Mouse (Mus musculus): ENCODE data around the gene 2700081O15Rik. TPM values are rescaled to one million over a fixed set of nuclear protein-coding genes. Genes with fewer than 3 reads are reported as not detected.
A peak's percentile ranks its signal among the peaks of the same experiment; 100 is the strongest.

The 2700081O15Rik gene
- total RNA-seq, 2 experiments from 2014 or later = 17.1 to 20.0 TPM

DNA sequence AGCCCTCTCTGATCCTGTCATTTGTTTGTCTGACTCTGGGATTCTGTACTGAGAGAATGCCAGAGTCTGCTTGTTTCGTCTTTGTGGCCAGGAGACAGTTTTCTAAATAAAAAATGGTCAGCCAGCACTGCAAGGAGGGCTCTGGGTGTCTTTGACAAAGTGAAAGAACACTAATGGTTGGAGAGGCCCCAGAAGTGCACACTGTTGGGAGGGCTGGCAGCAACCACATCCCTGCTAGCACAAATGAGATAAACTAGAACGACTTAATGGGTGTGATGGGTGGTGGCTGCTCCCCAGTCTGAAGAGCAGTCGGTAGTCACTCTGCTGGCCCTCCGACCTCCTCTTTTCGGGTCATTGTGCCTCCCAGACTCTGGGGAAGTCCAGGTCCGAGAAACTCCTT, 1.7 kb downstream of the 2700081O15Rik start:
- no peak for DNase-seq (ENCODE audit: low spot score in 2 of 2)

DNA sequence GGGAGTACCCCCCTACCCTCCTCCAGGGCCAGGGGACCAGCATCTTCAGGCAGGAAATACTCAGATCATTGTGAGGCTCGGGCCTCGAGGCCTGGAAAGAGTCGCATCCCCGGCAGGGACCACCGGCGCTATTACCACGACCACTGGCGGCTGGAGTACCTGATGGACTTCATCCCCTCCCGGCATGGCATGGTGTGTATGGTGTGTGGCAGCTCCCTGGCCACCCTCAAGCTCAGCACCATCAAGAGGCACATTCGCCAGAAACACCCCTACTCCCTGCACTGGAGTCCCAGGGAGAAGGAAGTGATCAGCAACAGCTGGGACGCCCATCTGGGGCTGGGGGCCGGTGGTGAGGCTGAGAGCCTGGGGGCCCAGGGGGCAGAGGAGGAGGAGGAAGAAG, 2.7 kb downstream of the 2700081O15Rik start:
- no peak for DNase-seq (ENCODE audit: low spot score in 2 of 2)

DNA sequence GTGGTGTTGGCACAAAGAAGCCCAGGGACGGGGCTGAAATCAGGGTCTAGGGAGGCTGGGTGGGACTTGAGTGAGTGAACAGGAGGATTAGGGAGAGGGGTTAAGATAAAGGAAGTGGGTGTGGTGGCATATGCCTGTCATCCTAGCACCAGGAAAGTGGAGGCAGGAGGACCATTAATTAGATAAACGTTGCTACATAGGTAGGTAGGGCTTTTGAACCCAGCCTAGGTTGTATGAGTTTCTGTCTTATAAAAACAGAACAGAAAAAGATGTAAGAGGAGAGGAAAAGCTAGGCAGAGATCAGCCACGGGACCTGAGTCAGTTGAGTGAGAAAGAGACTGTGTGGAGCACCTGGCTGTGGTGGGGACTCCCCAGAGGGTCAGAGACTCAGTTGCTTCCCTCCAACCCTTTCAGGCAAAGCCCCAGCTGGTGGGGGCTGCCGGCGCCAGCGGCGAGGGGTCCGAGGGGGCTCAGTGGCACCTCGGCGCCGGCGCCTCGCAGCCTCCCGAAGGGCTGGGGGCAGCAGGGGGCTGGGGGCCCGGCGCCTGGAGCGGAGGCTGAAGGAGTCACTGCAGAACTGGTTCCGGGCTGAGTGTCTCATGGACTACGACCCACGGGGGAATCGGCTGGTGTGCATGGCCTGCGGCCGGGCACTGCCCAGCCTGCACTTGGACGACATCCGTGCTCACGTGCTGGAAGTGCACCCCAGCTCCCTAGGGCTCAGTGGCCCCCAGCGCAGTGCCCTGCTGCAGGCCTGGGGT, 3.6 kb downstream of the 2700081O15Rik start:
- DNase-seq (ENCODE audit: low spot score in 2 of 2) = peak in 1 of 2 experiments; percentile 28

DNA sequence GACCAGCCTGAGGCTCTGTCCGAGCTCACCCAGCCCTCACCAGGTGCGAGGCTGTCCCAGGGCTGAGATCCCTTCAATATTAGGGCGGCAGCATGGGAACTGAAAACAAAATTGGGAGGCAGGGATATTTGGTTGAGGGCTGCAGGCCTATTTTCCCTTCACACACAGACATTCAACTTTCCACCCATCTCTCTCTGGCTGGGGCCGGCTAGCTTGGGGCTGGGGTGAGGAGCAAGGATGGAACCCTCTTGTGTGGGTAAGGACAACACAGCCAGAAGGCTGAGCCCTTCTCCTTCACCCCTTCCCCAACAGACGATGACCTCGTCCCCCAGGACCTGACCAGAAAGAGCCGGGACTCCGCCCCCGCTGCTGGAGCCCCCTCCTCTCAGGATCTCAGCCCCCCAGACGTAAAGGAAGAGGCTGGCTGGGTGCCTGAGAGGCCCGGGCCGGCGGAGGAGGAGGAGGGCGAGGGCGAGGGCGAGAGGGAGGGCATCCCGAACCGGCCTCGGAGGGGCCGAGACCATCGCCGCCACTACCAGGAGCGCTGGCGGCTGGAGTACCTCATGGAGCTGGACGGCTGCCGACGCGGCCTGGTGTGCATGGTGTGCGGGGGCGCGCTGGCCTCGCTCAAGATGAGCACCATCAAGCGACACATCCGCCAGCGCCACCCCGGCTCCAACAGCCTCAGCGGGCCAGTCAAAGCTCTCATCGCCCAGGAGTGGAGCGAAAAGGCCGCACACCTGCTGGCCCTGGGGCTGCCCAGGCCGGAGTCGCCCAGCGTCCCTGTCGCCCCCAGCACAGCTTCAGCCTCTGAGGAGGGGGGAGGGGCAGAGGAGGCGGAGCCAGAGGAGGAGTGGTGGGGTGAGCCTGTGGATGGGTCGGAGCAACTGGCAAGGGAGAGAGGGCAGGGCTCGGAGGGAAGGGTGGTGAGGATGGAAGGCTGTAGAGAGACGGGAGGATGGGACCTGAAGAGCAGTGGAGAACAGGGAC, 4.5 kb downstream of the 2700081O15Rik start:
- peak; percentile 57 to 60 for DNase-seq (ENCODE audit: low spot score in 2 of 2)

DNA sequence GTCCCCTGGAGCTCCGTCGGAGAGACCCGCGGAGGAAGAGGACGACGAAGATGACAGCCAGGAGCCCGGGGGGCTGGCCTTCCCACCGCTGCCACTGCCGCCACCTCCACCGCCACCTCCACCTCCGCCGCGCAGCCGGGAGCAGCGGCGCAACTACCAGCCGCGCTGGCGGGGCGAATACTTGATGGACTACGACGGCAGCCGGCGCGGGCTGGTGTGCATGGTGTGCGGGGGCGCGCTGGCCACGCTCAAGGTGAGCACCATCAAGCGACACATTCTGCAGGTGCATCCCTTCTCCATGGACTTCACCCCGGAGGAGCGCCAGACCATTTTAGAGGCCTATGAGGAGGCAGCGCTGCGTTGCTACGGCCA, 5.2 kb downstream of the 2700081O15Rik start:
- DNase-seq (ENCODE audit: low spot score in 2 of 2) = peak in 1 of 2 experiments; percentile 21

DNA sequence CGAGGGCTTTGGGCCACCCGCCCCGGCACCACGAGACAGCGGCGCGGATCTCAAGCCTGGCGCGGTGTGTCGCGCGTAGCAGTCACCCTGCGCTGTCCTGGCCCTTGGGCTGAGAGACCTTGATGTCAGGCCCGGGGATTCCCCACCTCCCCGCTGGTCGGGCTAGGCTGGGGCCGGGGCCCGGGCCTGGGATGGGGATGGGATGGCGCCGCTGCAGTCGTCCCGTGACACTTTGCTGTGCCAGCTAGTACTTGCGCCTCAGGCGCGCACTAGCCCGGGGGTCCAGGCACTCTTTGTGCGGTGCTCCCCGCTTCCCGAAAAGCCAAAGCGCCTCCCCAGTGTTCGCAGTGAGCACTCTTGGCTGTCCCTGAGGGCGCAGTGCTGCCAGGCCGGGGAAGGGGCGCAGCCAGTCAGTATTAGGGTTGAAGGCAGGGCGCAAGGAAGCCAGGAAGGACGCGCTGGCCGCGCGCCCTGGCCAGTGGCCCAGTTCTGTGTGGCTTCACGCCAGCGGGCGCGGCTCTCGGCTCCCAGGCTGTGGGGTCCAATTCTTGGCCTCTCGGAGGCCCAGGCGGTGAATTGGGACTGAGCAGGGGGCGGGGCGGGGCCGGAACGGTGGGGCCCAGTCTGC, 5.7 kb downstream of the 2700081O15Rik start:
- DNase-seq (ENCODE audit: low spot score in 2 of 2) = peak; percentile 81 to 86

- no peak for DNase-seq (ENCODE audit: low spot score in 2 of 2)
These were observed 6.2 kb downstream of the 2700081O15Rik start for GRCm38 (mm10) chr19:7423656-7424030.

DNA sequence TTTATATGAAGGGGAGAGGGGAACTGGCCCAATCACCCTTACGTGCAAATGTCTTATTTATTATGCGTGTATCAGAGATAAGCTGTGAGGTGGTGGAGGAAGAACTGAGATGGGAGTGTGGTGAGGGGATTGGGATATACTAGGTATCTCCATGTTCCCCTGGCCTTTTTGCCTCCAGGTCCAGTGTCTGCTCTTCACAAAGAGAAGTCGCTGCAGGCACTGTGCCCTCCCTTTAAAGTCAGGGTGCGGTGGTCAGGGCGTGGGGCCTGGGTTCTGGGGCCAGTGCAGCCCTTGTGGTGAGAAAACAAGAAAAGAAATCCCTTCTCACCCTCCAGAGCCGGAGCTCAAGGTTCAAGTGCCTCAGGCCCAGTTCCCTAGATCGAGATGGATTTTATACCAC, 6.7 kb downstream of the 2700081O15Rik start:
- no peak for DNase-seq (ENCODE audit: low spot score in 2 of 2)

- no peak for DNase-seq (ENCODE audit: low spot score in 2 of 2)
These were observed 7.4 kb downstream of the 2700081O15Rik start for GRCm38 (mm10) chr19:7424590-7425397.

- no peak for DNase-seq (ENCODE audit: low spot score in 2 of 2)
These were observed 8.0 kb downstream of the 2700081O15Rik start for GRCm38 (mm10) chr19:7425398-7425775.

DNA sequence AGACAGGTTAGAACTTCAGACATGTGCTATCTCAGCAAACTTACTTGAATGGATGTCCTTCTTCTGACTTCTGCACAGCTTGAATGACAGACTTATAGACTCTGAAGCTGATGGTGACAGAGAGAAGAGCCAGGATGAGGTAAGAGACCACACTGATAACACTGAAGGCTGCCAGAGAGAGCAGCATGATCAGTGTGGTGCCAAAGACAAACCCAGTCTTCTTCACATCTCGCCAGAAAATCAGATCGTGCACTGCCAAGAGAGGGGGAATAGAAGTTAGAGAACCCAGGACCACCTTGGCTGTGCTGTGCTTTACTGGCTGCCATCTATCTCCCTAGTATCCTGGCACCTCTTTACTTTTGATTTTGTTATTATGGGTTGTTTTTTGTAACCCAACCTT, 17.5 kb downstream of the 2700081O15Rik start:
- no peak for DNase-seq (ENCODE audit: low spot score in 2 of 2)

DNA sequence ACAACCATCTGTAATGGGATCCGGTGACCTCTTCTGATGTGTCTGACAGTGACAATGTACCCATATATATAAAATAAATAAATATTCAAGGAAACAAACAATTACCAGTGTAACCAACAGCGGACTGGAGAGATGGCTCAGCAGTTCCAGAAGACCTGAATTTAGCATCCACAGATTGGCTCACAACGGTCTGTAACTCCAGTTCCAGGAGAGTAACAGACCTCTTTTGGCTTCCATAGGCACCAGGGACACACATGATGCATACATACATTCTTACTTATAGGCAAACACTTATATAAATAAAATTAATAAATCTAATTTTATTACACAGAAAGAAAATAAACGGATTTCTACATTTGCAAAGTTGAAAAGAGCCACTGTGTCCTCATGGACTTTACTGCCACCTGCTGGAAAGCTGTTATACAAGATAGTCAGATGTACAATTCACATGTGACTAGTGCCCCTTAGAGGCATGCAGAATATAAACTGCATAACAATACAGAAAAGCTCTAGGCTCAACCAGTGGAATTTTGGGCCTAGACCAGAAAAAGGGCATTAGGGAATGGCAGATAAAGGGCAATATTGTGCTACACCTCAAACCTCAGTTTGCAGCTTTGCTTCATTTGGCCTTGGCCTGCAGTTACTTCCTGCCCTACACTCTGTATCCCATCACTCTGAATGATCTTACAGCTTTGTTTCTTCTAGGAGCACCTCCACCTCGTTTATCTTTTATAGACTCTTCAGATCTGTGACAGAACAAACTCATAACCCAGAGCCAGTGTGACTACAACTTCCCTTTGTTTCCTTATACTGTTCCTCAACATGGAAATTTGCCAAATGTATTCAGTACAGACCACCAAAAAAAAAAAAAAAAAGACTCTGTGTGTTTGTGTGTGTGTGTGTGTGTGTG, 18.9 kb downstream of the 2700081O15Rik start:
- DNase-seq (ENCODE audit: low spot score in 2 of 2) = no peak

- DNase-seq (ENCODE audit: low spot score in 2 of 2) = no peak
These were observed 20.9 kb downstream of the 2700081O15Rik start for GRCm38 (mm10) chr19:7438295-7438694.

DNA sequence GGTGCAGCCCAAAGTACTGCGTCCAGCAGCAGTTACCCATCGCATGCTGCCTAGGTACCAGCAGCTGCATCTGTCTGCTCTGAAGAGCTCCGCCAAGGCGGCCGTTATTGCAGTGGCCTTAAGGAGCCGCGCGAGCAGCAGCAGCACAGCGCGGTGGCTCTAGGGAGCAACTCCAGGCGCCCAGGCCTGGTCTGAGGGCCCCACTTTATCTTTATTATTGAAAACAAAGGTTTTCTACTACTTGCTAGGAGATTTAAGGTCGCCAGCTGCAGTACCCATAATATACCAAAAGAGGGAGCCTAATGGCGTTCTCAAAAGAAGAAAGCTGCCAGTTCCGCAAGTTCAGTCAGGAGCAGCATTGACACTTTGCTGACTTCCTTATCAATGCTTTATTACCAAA, 24.1 kb downstream of the 2700081O15Rik start:
- peak; percentile 42 for DNase-seq (ENCODE audit: low spot score in 2 of 2)

DNA sequence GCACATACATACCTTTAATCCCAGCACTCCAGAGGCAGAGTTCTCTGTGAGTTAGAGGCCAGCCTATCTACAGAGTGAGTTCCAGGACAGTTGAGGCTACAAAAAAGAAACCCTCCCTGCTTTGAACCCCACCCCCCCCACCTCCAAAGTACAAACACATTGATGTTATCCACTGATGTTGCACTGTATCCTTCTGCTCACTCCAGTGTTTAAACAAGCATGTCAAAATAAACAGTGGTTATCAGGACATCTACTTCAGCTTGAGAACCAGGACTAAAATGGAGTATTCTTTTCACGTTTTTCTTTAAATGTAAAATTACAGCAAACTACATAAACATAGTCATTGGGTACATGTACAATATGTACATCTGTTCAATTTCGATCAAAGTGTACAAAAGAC, 27.7 kb downstream of the 2700081O15Rik start:
- no peak for DNase-seq (ENCODE audit: low spot score in 2 of 2)

DNA sequence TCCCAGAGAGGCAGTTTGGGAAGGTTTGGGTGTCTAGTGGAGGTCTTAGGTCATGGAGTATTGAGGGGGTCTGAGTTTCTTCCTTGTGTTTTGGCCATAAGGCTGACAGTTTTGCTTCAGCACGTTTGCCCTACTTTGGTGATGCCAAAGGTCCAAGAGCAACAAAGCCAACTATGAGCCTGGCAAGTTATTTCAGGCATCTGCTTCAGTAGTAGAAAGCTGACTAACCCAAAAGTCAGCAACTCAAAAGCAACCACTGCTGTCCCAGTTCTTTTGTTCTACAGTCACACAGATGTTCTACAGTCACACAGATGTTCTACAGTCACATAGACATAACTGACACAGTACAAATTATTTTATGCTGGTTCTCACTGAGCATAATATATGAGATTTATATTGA, 28.2 kb downstream of the 2700081O15Rik start:
- DNase-seq (ENCODE audit: low spot score in 2 of 2) = no peak

DNA sequence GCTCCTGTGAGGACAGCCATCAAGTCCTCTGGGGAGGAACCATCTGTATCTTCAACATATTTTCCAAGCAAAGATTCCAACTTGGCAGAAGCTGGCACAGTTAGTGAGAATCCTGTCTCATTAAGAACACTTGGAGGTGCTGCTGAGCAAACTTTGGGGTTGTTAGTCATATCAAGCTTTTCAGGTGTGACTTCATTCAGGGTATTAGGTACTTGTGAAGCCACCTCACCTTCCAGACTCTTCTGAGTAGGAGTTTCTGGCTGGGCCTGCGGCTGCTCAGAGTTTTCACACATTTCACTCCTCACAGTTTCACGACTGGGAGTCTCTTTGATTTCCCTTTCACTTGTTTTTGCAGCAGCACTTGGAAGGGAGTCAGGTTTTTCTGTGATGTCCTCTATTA, 39.4 kb downstream of the 2700081O15Rik start:
- no peak for DNase-seq (ENCODE audit: low spot score in 2 of 2)

DNA sequence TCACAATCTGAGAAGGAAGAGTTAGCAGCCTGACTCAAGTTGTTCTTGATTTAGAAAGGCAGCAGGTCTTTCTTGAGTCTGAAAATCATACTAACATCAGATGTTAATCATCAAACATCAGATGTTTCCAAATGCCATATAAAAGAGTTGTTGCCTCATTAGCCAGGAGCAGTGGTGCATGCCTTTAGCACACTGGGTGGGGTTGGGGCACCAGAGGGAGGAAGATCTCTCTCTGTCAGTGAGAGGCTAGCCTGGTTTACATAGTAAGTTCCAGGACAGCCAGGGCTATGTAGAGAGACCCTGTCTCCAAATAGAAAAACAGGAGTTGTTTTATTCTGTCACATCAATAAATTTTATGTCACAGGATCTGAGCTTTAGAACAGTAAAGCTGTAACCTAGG, 41.5 kb downstream of the 2700081O15Rik start:
- DNase-seq (ENCODE audit: low spot score in 2 of 2) = no peak

GRCm38 (mm10) chr19:7459370-7459769, 41.9 kb downstream of the 2700081O15Rik start:
- no peak for DNase-seq (ENCODE audit: low spot score in 2 of 2)

- DNase-seq (ENCODE audit: low spot score in 2 of 2) = no peak
These were observed 50.5 kb downstream of the 2700081O15Rik start for GRCm38 (mm10) chr19:7467915-7468314.

All from adrenal gland, adult 18-20 months (tissue).